Mouse (Mus musculus) cerebral cortex, adult 2 months (tissue): ENCODE data around the gene Ahdc1.

ENCODE experiments used
- WGBS: fragments of 180-500 bp; shearing (Covaris S2); methylation state at CpG from one replicate; pipeline ENCODE4 v1.1.7; 2018; 5-methylcytosine and 5-hydroxymethylcytosine counted together

The Ahdc1 gene

GRCm38 (mm10) chr4:133017597-133018262 lies 6.7 kb downstream of the Ahdc1 start:
- WGBS: 39% methylated on average over 6 of the region's 6 CpGs

- 56% methylated on average over 3 of the region's 3 CpGs for WGBS
Observed at GRCm38 (mm10) chr4:133018263-133018798, 7.3 kb downstream of the Ahdc1 start.

GRCm38 (mm10) chr4:133020721-133021120 lies 9.7 kb downstream of the Ahdc1 start:
- WGBS: 35% methylated on average over 6 of the region's 6 CpGs

GRCm38 (mm10) chr4:133021181-133021671 lies 10.2 kb downstream of the Ahdc1 start:
- WGBS: 30% methylated on average over 9 of the region's 9 CpGs

- 33% methylated on average over 14 of the region's 14 CpGs for WGBS
Observed at GRCm38 (mm10) chr4:133022217-133022616, 11.2 kb downstream of the Ahdc1 start.

- 48% methylated on average over 14 of the region's 14 CpGs for WGBS
Observed at GRCm38 (mm10) chr4:133022954-133023635, 12.0 kb downstream of the Ahdc1 start.

GRCm38 (mm10) chr4:133023636-133024035 lies 12.6 kb downstream of the Ahdc1 start:
- WGBS: 67% methylated on average over 6 of the region's 6 CpGs

- 43% methylated on average over 4 of the region's 4 CpGs for WGBS
Observed at GRCm38 (mm10) chr4:133024404-133024803, 13.3 kb downstream of the Ahdc1 start.

GRCm38 (mm10) chr4:133024969-133025685 lies 14.1 kb downstream of the Ahdc1 start:
- WGBS: 32% methylated on average over 10 of the region's 10 CpGs

- WGBS: 69% methylated on average over 10 of the region's 10 CpGs
Observed at GRCm38 (mm10) chr4:133026272-133026671, 15.2 kb downstream of the Ahdc1 start.

- 26% methylated on average over 2 of the region's 2 CpGs for WGBS
Observed at GRCm38 (mm10) chr4:133026826-133027375, 15.8 kb downstream of the Ahdc1 start.

- 82% methylated on average over 10 of the region's 10 CpGs for WGBS
Observed at GRCm38 (mm10) chr4:133027721-133028120, 16.7 kb downstream of the Ahdc1 start.

- 90% methylated on average over 6 of the region's 6 CpGs for WGBS
Observed at GRCm38 (mm10) chr4:133028193-133028592, 17.1 kb downstream of the Ahdc1 start.

- 82% methylated on average over 6 of the region's 6 CpGs for WGBS
Observed at GRCm38 (mm10) chr4:133028875-133029274, 17.8 kb downstream of the Ahdc1 start.

- WGBS: 95% methylated on average over 8 of the region's 8 CpGs
Observed at GRCm38 (mm10) chr4:133032410-133033095, 21.5 kb downstream of the Ahdc1 start.

- 80% methylated on average over 10 of the region's 10 CpGs for WGBS
Observed at GRCm38 (mm10) chr4:133034478-133034877, 23.4 kb downstream of the Ahdc1 start.

GRCm38 (mm10) chr4:133035446-133035845 lies 24.4 kb downstream of the Ahdc1 start:
- WGBS: 88% methylated on average over 1 of the region's 1 CpGs

GRCm38 (mm10) chr4:133035946-133036345 lies 24.9 kb downstream of the Ahdc1 start:
- WGBS: 56% methylated on average over 3 of the region's 3 CpGs

- WGBS: 38% methylated on average over 9 of the region's 9 CpGs
Observed at GRCm38 (mm10) chr4:133037293-133037692, 26.2 kb downstream of the Ahdc1 start.

- 58% methylated on average over 6 of the region's 6 CpGs for WGBS
Observed at GRCm38 (mm10) chr4:133037798-133038197, 26.7 kb downstream of the Ahdc1 start.

- 1% methylated on average over 67 of the region's 76 CpGs for WGBS
Observed at GRCm38 (mm10) chr4:133038521-133039115, 27.6 kb downstream of the Ahdc1 start.
